Mouse (Mus musculus) CH12.LX (cell line): ENCODE data around the gene Anp32a. TPM values are rescaled to one million over a fixed set of nuclear protein-coding genes. Genes with fewer than 3 reads are reported as not detected.

Source experiments
- DNase-seq: peaks from one replicate; pipeline ENCODE4 v3.0.0-alpha.2; 2013; ENCODE audit errors: extremely low read depth
- H3K27ac ChIP-seq: 2 replicates; pipeline ENCODE4 v1.5.1; 2012; ENCODE audit warnings: low read depth, mild to moderate bottlenecking, control low read depth, moderate library complexity; ENCODE audit not compliant: insufficient read depth
- H3K27me3 ChIP-seq: replicated peaks from 2 replicates; pipeline ENCODE3; 2012; ENCODE audit warnings: inconsistent platforms
- H3K36me3 ChIP-seq, 2 experiments: replicated peaks in 1 of 2; 2 replicates each; pipeline versions ENCODE3 to v1.6.1; 2012; ENCODE audit warnings: inconsistent platforms in 1 of 2, low read length in 1 of 2, mild to moderate bottlenecking in 1 of 2, mixed read lengths in 1 of 2, moderate library complexity in 1 of 2; ENCODE audit not compliant: control insufficient read depth in 1 of 2, insufficient read depth in 1 of 2
- H3K4me1 ChIP-seq, 2 experiments: 2 replicates each; pipeline ENCODE4 v1.6.1; 2012; ENCODE audit warnings: inconsistent platforms in 1 of 2, moderate library complexity in 1 of 2; ENCODE audit not compliant: insufficient read depth in 2 of 2, control insufficient read depth in 1 of 2
- H3K4me2 ChIP-seq: 2 replicates; pipeline ENCODE4 v1.6.1; 2012; ENCODE audit warnings: low read depth, mild to moderate bottlenecking, control low read depth; ENCODE audit not compliant: poor library complexity, insufficient read depth, severe bottlenecking
- H3K4me3 ChIP-seq, 3 experiments: fragments of 150-350 bp in 1 of 3; sonication (generic) in 1 of 3; replicated peaks in 1 of 3; 2 replicates each; pipeline versions ENCODE3 to v1.5.1; 2011 to 2012; ENCODE audit warnings: low read depth in 2 of 3, low read length in 2 of 3, mild to moderate bottlenecking in 2 of 3, moderate library complexity in 2 of 3, control low read depth in 1 of 3, improper control_type of control experiment in 1 of 3, inconsistent platforms in 1 of 3, mixed read lengths in 1 of 3; ENCODE audit not compliant: poor library complexity in 1 of 3
- H3K79me2 ChIP-seq: replicated peaks from 2 replicates; pipeline ENCODE4 v1.6.1; 2012; ENCODE audit warnings: mild to moderate bottlenecking, moderate library complexity; ENCODE audit not compliant: control insufficient read depth, poor library complexity, insufficient read depth, severe bottlenecking; ENCODE audit errors: extremely low read depth
- H3K9ac ChIP-seq: 2 replicates; pipeline ENCODE4 v1.6.1; 2012; ENCODE audit warnings: low read depth, mild to moderate bottlenecking, control low read depth, moderate library complexity; ENCODE audit not compliant: insufficient read depth
- H3K9me3 ChIP-seq: replicated peaks from 2 replicates; pipeline ENCODE3; 2012; ENCODE audit warnings: low read length, inconsistent platforms, mixed read lengths
- CHD1 ChIP-seq: IDR thresholded peaks from 2 replicates; pipeline ENCODE4 v1.6.1; 2012; ENCODE audit warnings: low read depth, low read length, improper control_type of control experiment, inconsistent platforms
- CHD2 ChIP-seq: IDR thresholded peaks from 2 replicates; pipeline ENCODE4 v1.6.1; 2011; ENCODE audit warnings: low read length, improper control_type of control experiment
- ETS1 ChIP-seq: conservative IDR thresholded peaks from 2 replicates; pipeline ENCODE4 v1.6.1; 2012; ENCODE audit warnings: low read depth, mild to moderate bottlenecking, inconsistent platforms, low read length, improper control_type of control experiment, moderate library complexity
- HCFC1 ChIP-seq: IDR thresholded peaks from 2 replicates; pipeline ENCODE4 v1.6.1; 2012; ENCODE audit warnings: low read depth, mild to moderate bottlenecking, inconsistent platforms, low read length, improper control_type of control experiment
- IRF4 ChIP-seq: IDR thresholded peaks from 2 replicates; pipeline ENCODE4 v1.6.1; 2014; ENCODE audit warnings: low read depth, mild to moderate bottlenecking, inconsistent platforms, low read length, improper control_type of control experiment
- JUN ChIP-seq: IDR thresholded peaks from 2 replicates; pipeline ENCODE4 v1.6.1; 2011; ENCODE audit warnings: low read depth, mild to moderate bottlenecking, low read length, improper control_type of control experiment, moderate library complexity; ENCODE audit not compliant: insufficient read depth
- KAT2A ChIP-seq: IDR thresholded peaks from 2 replicates; pipeline ENCODE4 v1.6.1; 2012; ENCODE audit warnings: low read length, improper control_type of control experiment, inconsistent platforms; ENCODE audit not compliant: insufficient replicate concordance
- MAX ChIP-seq: IDR thresholded peaks from 2 replicates; pipeline ENCODE4 v1.6.1; 2011; ENCODE audit warnings: low read length, improper control_type of control experiment
- MAZ ChIP-seq: IDR thresholded peaks from 2 replicates; pipeline ENCODE4 v1.6.1; 2012; ENCODE audit warnings: low read depth, mild to moderate bottlenecking, inconsistent platforms, low read length, improper control_type of control experiment, moderate library complexity
- MEF2A ChIP-seq: IDR thresholded peaks from 2 replicates; pipeline ENCODE4 v1.6.1; 2014; ENCODE audit warnings: low read depth, mild to moderate bottlenecking, inconsistent platforms, low read length, improper control_type of control experiment, borderline replicate concordance
- MXI1 ChIP-seq: IDR thresholded peaks from 2 replicates; pipeline ENCODE4 v1.6.1; 2011; ENCODE audit warnings: mild to moderate bottlenecking, low read depth, low read length, improper control_type of control experiment
- MYC ChIP-seq: IDR thresholded peaks from 2 replicates; pipeline ENCODE4 v1.6.1; 2011; ENCODE audit warnings: low read depth, mild to moderate bottlenecking, improper control_type of control experiment, low read length
- NELFE ChIP-seq: IDR thresholded peaks from 2 replicates; pipeline ENCODE4 v1.6.1; 2011; ENCODE audit warnings: low read depth, low read length, improper control_type of control experiment
- NRF1 ChIP-seq: IDR thresholded peaks from 2 replicates; pipeline ENCODE4 v1.6.1; 2014; ENCODE audit warnings: low read depth, mild to moderate bottlenecking, inconsistent platforms, low read length, improper control_type of control experiment, moderate library complexity
- POLR2AphosphoS2 ChIP-seq: IDR thresholded peaks from 2 replicates; pipeline ENCODE4 v1.6.1; 2011; ENCODE audit warnings: low read depth, low read length, improper control_type of control experiment
- SIN3A ChIP-seq: IDR thresholded peaks from 2 replicates; pipeline ENCODE4 v1.6.1; 2012; ENCODE audit warnings: low read length, improper control_type of control experiment, inconsistent platforms
- TCF12 ChIP-seq: IDR thresholded peaks from 2 replicates; pipeline ENCODE4 v1.6.1; 2014; ENCODE audit warnings: low read depth, mild to moderate bottlenecking, inconsistent platforms, low read length, improper control_type of control experiment
- USF1 ChIP-seq: IDR thresholded peaks from 2 replicates; pipeline ENCODE4 v1.6.1; 2014; ENCODE audit warnings: low read depth, mild to moderate bottlenecking, inconsistent platforms, low read length, improper control_type of control experiment
- ZMIZ1 ChIP-seq: IDR thresholded peaks from 2 replicates; pipeline ENCODE4 v1.6.1; 2012; ENCODE audit warnings: low read depth, mild to moderate bottlenecking, inconsistent platforms, low read length, improper control_type of control experiment
- ZNF384 ChIP-seq: IDR thresholded peaks from 2 replicates; pipeline ENCODE4 v1.6.1; 2012; ENCODE audit warnings: low read depth, low read length, improper control_type of control experiment, inconsistent platforms
- dilution Hi-C: fragments of 300-500 bp; cut with MboI; formaldehyde crosslinking; loops from 2 replicates; pipeline ENCODE4 v1.14.3; 2020; ENCODE audit warnings: low sequenced_read_pairs; ENCODE audit not compliant: extremely low pct_unique_long_range_greater_than_20kb, extremely low pct_ligation_motif_present
- in situ Hi-C: fragments of 300-500 bp; cut with MboI; formaldehyde crosslinking; loops from 3 replicates; pipeline ENCODE4 v1.14.3; 2019; ENCODE audit warnings: low sequenced_read_pairs, low pct_ligation_motif_present, low pct_unique_long_range_greater_than_20kb, mixed read lengths
- polyA plus RNA-seq: library from polyadenylated mRNA; unstranded; fragments of >175 nt; gene quantifications from 2 replicates; pipeline ENCODE4 v1.2.1, GENCODE M21; 2012; ENCODE audit warnings: low read depth; ENCODE audit not compliant: insufficient read length
- total RNA-seq, 2 experiments: library from RNA; depleted of rRNA; stranded (reverse); fragments of 300-350 nt in 1 of 2; fragments of >200 nt in 1 of 2; gene quantifications; 2 replicates each; pipeline ENCODE4 v1.2.3; 2012 to 2014

The Anp32a gene
- total and polyA plus RNA-seq, 3 experiments = 585 to 1,207 (median 869) TPM

GRCm38 (mm10) chr9:62365326-62366080 is 24.4 kb downstream of the Anp32a start:
- H3K27ac ChIP-seq = peak overlapping the region; percentile 96
- no peak overlapping the region for H3K4me3 ChIP-seq
- peak overlapping the region; percentile 82 for H3K9ac ChIP-seq
- dilution Hi-C loops = no loop called here
- peaks cover 0 to 44% of the 10 kb centered on the region in 2 experiments for H3K36me3 ChIP-seq
- peaks cover 98% of the 10 kb centered on the region for H3K79me2 ChIP-seq
- peak; percentile 26 for DNase-seq
- no peaks in the 10 kb centered on the region for H3K27me3 ChIP-seq
- no peak for TF ChIP-seq HCFC1
- TF ChIP-seq NRF1 = no peak
- no peak for TF ChIP-seq ZMIZ1
- peak; percentile 43; the same call in 1 of the 2 replicates for TF ChIP-seq ZNF384
- peak; percentile 69 for TF ChIP-seq SIN3A
- TF ChIP-seq JUN = no peak
- 0 out of 2 replicates have a peak, but pooled peaks have one; percentile 17 for TF ChIP-seq KAT2A
- TF ChIP-seq NELFE = peak; percentile 22; the same call in 1 of the 2 replicates
- TF ChIP-seq TCF12 = peak; percentile 34; the same call in 1 of the 2 replicates
- TF ChIP-seq MEF2A = 0 out of 2 replicates have a peak, but pooled peaks have one; percentile 6
- TF ChIP-seq MAZ = no peak
- TF ChIP-seq MXI1 = peak; percentile 58; the same call in 1 of the 2 replicates
- TF ChIP-seq MAX = no peak
- 0 out of 2 replicates have a peak, but pooled peaks have one; percentile 24 for TF ChIP-seq ETS1
- TF ChIP-seq IRF4 = no peak
- TF ChIP-seq MYC = 0 out of 2 replicates have a peak, but pooled peaks have one; percentile 31
- TF ChIP-seq CHD1 = peak; percentile 67; the same call in 1 of the 2 replicates
- no peak for TF ChIP-seq POLR2AphosphoS2
- TF ChIP-seq CHD2 = 0 out of 2 replicates have a peak, but pooled peaks have one; percentile 27
- peak; percentile 13; the same call in 1 of the 2 replicates for TF ChIP-seq USF1
- TF ChIP-seq, all 38 proteins: peak for 12
- in situ Hi-C loops = no loop called here
- Histone ChIP-seq H3K4me1 (peaks cover 29 to 88% of the 10 kb centered on the region in 2 experiments), H3K9me3 (no peaks in the 10 kb centered on the region), H3K4me2 (peak overlapping the region; percentile 83)
